Mouse (Mus musculus) cerebellum, adult 9-10 months (tissue): ENCODE data around the gene Ormdl3.

Experiments
- DNase-seq: peaks from one replicate; pipeline ENCODE4 v3.0.0; 2022

The Ormdl3 gene

DNA sequence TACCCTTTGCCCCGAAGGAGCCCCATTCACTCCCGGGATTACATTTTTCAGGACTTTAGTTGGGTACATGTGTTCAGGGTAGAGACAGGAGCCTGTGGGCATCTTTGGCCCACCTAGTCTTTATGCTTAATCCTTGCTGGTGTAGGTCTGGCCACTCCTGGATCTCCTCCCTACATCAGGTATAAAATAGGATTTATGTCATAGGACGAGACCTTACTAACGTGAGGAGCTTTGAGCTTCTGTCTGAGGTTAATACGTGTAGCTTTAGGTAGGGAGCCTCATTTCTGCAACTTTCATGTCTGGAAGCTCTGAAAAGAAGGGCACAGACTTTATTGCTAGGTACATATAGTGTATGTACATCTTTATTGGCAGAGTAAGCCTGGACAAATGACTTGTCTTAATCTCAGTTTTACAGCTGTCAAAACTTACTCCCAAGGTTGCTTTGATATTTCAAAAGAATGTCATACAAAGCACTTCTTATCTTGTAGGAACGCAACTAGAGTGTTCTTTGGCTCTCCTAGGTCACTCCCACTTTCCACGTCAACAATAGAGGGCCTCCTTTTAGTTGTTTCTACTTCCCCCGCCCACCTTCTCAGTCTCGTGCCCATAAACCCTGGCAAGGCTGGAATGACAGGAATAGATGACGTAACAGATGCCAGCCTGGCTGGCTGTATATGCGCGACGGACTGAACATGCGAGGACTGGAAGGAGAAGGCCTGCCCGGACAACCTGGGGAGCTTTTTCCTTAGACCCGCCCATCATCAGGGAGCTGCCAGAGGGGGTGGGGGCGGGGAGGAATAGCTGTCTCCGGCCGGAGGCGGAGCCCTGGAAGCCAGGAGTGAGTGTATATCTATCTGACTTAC, 747 bp upstream of the Ormdl3 start:
- peak; percentile 66 for DNase-seq

DNA sequence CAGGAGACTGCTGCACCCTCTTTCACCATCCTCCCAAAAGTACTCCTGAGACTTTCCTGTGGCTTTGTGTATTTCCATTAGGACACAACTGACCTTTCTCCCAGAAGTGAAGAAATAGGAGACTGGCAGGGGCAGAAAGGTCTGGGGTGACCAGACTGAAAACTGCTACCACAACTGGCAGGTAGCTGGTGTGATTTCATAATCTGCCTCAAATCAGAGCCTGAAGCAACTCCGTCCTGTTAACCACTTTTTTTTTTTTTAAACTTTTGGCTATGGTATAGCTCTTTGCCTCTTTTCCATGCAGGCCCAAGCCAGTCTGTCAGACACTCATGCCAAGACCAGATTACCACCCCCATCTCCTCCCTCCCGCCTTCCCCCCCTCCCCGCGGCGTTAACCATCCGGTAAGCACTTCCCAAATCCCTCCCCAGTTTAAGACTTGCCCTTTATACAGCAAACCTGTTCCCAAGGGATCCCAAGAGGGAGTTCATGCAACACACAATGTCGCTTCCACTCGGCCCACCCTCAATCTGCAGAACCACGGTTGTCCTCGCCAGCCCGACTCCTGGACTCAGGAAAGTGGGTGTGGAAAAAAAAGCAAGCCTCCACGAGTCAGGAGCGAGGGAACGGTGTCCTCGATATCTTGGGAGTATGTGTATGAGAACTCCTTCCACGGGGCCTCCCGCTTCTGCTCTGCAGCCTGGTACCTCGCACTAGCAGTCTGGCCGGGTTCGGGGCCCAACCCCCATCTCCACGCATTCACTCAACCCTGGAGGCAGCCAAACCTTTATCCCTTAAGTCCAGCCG, 879 bp downstream of the Ormdl3 start:
- DNase-seq: peak; percentile 45

DNA sequence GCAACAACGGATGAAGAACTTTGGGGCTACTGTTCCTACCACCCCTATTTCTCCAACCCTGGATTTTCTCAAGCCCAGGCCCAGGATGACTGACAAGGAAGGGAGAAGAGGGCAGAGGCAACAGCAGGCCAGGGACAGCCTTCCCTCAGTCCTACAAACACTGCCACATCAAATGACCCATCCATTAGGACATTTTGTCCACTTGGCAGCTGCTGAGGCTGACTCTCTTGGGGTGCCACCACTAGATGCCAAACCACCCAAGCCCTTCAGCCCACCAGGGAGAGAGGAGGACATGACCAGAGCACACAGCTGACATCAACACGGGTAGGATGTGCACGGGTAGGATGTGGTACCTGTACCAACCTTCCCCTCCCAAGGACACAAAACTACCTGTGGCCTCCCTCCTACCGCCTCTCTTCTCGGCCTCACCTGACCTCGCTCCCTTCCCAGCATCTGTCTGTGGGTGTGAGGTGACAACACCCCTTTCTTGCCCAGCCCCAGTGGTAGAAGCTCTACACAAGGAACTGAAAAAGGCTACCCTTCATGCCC, 2.5 kb downstream of the Ormdl3 start:
- no peak for DNase-seq

DNA sequence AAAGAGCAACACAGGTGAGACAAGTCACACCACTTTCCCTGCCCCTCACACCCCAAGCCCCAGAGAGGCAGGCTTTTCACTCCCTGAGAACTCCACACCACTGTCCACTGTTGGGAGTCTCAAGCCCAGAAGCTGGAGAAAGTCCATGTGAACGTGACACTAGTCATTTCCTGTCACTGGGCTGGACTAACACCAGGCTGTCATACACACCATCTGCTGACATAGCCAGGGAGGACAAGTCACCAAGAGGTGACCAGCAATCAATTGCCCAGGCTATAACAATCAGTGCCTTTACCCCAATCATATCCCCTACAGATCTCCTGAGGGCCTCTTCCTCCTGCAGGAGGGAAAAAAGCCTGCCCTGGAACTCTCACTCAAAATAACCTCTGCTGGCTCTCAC, 3.0 kb downstream of the Ormdl3 start:
- no peak for DNase-seq

DNA sequence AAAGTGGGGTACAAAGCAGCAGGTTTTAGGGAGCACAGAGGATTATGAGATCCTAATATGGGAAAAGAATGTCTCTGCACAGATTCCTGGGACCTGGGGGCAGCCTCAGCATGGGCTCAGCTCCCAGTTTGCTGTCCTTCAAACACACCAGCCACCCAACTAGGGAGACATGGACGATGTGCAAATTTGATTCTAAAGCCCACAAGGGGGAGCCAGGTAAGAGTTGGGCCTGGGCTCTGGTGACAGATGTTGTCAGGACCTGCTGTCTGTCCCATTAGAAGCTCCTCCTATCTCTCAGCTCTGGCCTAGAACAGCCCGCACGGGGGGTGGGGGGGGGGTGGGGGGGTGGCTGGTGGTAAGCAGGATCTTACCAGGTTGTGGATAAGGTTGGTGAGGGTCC, 3.6 kb downstream of the Ormdl3 start:
- no peak for DNase-seq

DNA sequence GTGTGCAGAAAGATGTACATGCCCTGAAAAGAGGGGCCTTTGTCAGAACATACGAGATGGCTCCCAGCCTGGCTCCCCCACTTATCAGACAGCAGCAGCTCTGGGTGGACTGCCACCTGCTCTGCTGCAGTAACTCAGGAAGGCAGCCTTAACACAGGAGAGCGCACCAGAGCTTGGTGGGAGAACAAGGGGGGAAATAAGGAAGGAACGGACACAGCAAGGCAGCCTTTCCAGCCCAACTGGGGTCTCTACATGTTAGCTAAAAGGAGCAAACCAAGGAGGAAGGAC, 4.0 kb downstream of the Ormdl3 start:
- DNase-seq: no peak

DNA sequence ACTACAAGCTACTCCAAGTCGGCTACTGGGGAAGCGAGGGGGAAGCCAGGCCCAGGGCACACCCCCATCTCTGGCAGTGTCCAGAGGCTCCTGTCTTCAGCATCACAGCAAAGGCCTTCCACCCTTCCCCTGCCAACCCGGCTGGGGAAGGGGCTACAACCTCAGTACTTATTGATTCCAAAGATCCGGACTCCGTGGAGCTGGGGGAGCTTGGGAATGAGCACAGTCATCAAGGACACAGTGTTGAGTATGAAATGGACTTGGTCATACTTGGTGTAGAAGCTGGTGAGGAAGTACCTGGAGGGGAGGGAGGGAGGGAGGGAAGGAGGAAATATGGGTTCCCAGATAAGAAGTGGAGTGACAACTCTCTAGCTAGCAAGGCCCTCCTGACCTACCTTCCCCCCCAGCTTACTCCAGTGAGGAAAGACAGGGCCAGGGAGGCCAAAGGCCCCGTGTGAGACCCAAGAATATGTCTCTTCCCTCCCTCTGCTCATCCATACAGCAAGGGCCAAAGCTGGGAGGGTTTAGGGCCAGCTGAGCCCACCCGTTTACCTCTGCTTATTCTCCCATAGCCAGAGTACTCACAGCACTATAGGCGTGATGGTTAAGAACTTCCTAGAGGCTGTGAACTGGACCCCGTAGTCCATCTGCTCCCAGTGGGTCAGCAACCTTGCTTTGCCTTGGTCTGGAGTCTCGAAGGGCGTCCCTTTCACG, 4.5 kb downstream of the Ormdl3 start:
- no peak for DNase-seq

DNA sequence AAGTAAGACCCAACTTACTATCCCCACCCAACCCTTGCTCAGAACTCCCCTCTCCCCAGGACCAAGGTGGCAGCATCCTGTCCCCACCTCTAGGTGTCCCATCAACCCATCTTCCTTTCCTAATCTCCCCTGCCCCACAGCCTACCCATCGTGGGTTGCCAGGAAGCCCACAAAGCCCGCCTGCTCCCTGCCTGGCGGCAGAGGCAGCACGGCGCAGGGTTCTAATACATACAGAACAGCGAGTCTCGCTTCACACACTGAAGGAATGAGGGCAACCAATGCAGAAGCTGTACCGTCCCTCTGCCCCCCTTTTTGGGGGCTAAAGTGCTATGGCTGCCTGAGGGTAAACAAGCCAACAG, 5.2 kb downstream of the Ormdl3 start:
- DNase-seq: no peak

DNA sequence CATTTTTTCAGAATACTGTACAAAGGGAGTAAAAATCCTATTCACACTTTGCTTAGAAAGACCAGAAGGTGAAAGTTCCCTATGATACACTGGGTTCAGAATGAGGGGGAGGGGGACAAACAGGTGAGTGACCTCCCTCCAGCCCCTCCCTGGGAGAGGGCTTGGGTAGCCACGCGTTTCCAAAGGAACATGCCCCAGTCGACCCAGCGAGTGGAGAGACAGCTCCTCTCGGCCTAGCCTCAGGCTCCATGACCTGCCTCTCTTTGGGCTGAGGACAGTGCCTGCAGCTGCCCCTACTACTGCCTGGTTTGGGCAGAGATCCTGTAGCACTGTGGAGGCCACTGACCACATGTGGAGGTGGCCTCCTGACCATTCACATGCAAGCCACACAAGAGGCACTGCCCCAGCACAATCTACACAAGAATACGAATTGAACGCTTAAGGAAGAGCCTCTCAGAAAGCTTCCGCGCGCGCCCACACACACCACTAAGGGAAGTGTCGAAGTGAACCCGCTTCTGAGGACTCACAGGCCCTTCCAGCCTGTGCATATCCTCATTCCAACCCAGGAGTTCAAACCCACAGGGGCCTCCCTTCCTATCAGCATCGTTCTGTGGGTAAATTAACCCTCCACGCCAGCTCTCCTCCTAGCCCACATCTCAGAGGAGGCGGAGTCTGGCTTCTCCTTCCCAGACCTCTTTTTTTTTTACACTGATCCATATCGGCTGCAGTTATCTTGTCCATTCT, 5.7 kb downstream of the Ormdl3 start:
- DNase-seq: no peak

DNA sequence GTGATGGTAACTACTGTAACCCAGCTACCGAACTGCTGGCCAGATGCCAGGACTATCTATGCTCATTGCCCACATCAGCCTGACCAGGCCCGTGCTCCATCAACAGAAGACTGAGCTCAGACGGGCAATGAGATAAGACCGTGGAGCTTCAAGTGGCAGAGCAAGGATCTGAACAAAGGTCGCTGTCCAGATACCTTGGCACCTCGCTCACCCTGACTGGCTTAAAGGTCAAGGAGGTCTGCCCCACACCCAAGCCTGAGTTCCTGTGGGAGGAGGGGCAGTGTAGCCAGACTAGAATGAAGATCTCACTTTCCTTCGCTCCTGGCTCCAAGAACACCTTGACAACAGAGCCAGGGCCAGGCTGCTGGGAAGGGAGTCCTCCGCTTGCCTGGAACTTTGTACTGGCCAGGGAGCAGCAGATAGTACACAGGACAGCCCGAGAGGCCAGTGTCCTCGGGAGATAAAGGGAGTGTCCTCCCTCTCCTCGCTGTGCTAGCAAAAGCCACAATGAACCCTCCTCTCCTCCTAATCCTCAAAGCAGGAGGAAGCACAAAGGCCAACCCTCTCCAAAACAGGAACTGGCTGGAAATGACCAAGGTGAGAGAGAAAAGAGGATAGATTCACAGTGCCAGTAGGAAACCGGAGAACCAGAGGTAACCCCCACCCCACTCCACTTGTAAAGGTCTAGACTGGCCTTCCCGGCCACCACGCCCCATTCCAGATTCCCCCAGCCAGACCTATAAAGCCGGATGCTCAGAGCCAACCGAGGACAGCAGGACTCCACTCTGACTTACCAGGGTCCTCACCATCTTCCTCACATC, 6.7 kb downstream of the Ormdl3 start:
- no peak for DNase-seq

DNA sequence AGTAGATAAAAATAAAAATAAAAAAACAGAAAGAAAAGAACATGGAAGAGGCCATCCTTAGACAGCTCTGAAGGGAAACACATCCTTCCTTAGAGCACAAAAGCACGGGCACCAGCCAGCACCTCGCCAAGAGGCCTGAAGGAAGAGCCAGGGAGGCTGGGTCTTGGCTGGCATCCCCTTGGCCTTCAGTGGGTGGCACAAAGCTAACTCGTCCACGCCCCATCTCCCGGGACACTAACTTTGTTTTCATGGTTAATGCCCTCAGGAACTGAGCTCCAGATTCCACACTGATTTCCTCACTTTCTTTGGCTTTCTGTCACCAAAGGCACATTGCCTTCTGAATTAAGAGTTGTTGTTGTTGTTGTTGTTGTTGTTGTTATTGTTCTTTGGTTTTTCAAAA, 9.4 kb downstream of the Ormdl3 start:
- DNase-seq: no peak

DNA sequence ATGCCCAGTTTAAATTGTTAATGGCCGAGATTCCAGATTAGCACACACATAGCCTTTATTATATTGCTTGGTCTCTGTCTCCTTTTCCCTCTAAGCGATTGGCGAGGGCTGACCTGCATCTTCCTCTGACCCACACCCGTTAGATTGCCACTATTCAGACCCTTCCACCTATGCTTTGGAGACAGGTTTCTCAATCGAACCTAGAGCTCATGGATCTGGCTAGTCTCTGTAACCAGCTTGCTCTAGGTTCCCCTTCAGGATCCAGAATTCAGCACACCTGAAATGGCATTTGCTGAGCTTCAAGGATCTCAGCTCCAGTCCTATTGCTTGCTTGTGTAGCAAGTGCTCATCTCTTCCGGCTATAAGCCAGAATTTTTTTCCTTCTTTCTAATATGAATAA, 17.7 kb downstream of the Ormdl3 start:
- no peak for DNase-seq

DNA sequence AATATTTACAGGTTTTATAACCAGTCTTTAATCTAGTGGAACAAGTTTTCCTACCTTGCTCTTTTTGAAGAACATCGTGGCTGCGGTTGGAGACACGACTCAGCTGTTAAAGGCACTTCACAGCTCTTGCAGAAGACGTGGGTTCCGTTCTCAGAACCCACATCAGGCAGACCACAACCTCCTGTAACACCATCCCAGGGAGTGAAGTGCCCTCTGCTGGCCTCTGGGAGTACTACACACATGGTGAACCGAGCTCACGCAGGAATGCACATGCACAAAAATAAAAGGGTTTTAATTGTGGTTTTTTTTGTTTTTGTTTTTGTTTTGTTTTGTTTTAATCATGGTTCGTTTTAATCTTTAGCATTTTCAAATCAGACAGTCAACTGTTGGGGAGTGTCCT, 18.8 kb downstream of the Ormdl3 start:
- no peak for DNase-seq

DNA sequence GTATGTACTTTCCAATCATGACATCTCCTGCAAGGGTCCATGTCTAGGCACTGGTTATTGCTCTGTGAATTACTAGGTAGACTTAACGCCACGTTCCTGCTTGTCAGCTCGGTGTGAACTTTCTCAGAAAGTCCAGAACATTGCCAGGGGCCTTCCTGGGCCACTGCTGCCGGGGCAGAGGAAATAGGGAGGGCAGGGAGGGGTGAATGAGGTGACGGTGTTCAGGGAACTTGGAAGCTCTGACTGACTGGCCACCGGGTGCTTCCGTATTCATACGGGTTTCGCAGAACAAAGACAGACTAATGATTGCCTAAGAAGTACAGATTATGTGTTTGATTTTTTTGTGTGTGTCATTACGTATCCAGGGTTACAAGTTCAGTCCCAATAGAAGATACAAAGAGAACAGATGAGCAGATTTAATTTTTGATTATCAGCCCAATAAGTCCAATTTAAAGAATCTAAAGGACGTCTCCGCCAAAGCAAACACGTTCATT, 23.2 kb downstream of the Ormdl3 start:
- no peak for DNase-seq

DNA sequence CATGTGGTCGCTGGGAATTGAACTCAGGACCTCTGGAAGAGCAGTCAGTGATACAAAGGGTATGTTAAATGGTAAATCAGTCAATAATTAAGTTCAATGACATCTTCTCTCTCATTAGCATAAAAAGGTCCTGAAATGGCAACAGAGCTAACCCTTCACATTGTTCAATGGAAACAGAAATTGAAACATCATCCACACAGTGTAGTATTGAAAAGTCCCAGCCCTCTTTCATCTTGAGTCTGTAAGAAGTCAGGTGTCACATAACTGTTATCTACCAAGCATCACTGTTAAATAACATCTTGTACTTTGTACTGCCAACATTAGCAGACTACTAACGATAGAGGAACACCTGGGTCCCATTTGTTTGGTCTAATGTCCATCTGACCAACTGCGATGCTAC, 24.1 kb downstream of the Ormdl3 start:
- DNase-seq: no peak

DNA sequence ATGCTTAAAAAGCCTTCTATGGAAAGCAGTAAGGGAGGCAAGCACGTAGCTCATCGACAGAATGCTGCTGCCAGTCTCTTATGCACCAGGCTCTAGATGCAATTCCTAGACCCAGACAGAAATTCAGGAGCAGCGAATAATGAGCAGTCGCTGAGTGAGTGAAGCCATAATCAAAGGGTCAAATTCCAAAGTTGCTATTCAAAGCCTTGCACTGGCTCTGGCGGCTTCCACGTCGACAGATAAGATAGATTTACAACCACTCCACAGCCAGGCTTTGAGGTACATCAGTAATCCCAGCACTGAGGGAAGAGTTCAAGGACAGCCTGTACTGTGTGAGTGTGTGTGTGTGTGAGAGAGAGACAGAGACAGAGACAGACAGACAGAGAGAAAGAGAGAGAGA, 26.2 kb downstream of the Ormdl3 start:
- DNase-seq: no peak

DNA sequence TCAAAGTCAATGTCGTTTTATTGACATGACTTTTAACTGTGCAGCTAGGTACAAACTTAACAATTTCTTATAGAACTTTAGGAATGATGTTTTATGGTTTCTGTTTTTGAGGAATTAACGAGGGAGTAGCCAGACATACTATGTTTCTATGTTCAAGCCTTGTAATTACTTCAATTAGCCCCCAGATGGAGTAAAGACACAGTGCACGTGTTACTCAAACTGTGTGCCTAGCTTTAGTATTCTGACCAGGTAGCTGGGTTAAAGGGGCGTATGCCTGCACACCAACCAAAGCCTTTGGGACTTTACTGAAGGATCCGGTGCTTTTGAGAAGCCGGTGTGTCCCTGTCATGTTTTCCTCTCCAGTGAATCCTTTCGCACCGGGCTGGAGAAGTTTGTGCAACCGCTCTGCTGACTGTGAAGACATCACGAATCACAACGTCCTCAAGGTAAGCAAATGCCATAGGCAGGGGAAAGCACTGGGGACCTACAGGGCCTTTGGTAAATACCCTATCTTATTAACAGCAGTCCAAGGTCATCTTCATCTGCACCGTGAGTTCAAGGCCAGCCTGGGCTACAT, 32.0 kb downstream of the Ormdl3 start:
- no peak for DNase-seq

DNA sequence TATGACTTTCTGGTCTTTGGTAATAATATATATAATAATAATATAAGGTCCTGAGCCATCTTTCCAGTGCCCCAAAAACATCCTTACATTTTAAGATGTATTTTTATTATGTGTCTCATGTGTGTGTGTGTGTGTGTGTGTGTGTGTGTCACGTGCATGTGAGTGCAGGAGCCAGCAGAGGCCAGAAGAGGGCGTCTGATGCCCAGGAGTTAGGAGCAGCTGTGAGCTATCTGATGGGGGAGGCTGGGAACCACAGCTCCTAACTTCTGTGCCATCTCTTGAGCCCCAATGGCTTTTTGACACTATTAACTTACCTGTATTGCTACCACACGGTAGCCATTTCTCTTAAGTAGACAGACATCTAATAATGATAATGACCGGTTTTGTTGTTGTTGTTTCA, 33.2 kb downstream of the Ormdl3 start:
- DNase-seq: no peak

DNA sequence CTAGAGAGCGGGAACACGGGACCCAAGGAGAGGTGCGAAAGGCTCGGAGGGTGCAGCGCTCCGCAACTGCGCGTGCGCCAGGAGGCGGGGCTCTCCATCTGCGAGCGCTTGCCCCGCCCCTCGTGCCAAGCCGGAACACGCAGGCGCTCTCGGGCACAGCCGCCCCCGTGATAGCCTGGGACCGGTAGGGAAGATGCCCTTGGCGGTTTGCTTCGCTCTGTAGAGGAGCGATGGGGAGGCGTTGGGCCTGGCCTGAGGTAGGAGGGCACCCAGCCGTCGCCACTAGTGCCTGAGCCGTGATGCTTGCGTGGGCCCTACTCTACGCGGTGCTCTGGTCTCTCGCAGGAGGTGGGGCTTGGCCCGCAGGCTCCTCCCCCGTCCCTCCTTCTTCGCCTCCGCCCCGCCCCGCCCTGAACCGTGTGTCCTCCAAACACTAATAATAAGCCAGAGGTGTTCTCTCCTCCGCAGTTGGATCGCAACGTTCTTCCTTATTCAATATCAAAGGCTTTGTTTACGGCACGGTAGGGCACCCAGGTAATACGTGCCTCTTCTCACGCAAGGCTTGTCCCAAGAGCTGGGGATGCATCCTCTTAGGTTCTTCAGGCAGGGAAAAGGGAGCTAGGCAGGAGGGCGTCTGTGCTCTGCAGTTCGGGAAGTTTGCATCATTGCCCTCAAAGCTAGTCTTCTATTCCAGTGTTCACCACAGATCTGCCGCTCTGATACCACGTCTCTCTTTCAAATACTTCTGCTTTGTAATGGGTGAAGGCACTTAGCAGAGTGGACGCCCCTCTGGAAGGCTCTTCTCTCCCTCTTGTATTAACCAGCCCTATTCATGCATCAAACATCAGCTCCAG, 36.0 kb downstream of the Ormdl3 start, which contains the start of gene Zpbp2:
Gene Zpbp2, plus strand, starts transcription at position 123 of the 854 bp plus-strand sequence.
- DNase-seq: peak; percentile 91

DNA sequence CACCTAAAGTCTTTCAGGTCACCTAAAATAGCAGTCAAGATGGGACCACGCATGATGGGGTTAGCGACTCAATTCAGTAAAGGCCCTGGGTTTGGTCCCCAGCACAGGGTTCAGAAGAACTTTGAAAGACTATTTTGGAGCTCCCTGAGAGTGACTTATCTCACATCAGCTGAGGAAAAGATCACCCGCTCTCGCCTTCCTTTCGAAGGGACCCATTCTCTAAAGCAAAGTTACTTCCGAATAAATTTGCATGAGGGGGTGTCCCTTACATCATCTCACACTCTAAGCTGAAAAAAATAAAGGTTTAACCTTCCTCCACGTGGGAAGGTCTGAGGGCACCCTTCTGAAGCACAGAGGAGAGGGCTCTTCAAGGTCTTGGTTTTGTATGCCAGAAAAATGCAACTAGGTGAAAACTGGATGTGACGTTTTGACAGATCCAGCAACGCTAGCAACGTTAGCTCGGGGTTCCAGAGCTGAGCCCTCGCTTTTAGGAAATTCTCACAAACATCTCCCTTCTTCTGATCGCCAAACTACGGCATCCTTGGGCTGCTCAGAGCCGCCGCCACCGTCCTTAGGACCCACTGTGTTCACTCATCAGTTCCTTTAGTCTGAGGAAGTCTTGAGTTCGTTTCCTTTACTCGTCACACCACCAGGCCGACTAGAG, 36.7 kb downstream of the Ormdl3 start:
- no peak for DNase-seq
